Mouse (Mus musculus): Measurements from ENCODE around the gene Serpinb9d.
"Not testable (repeated sequence)": the region's sequence is repeated elsewhere in the genome, so short reads cannot be mapped to it uniquely, and the experiment has no call there.

Gene Serpinb9d

GRCm38 (mm10) chr13:33192659-33193058, at the start of gene Serpinb9d:
Gene Serpinb9d (plus strand): TSS chr13:33192959.
- DNase-seq (ENCODE audit: low read depth): no peak

- no peak for DNase-seq (ENCODE audit: low read depth)
Measured at GRCm38 (mm10) chr13:33159642-33160041, 33.1 kb upstream of the Serpinb9d start, which contains the start of gene Serpinb9c. Gene Serpinb9c (minus strand): TSS chr13:33159742.

GRCm38 (mm10) chr13:33190486-33190885, 2.3 kb upstream of the Serpinb9d start:
- not testable (repeated sequence) for DNase-seq (ENCODE audit: low read depth)

GRCm38 (mm10) chr13:33199740-33200139, 7.0 kb downstream of the Serpinb9d start:
- DNase-seq (ENCODE audit: low read depth): no peak

GRCm38 (mm10) chr13:33249312-33249711, 56.6 kb downstream of the Serpinb9d start, which contains the start of gene Serpinb9e:
Gene Serpinb9e (plus strand): TSS chr13:33249612.
- DNase-seq (ENCODE audit: low read depth): not testable (repeated sequence)

Data from c-Kit-positive CD71-negative TER-119-negative erythroid progenitor cells, embryonic 14.5 days (primary cell).